Mouse (Mus musculus) megakaryocyte, embryonic 14.5 days (primary cell): ENCODE measurements around the gene Cenpn.

Source experiments
- FLI1 ChIP-seq: IDR thresholded peaks from 2 replicates; pipeline ENCODE4 v1.6.1; 2012; ENCODE audit warnings: low read length, inconsistent platforms, mixed read lengths
- GATA1 ChIP-seq: IDR thresholded peaks from 3 replicates; pipeline ENCODE4 v1.6.1; 2012; ENCODE audit warnings: mixed read lengths, low read length, inconsistent platforms, borderline replicate concordance

GRCm38 (mm10) chr8:116943555-116944384 lies 22.2 kb downstream of the Cenpn start:
- no peak for TF ChIP-seq GATA1
- TF ChIP-seq FLI1: no peak; the same call in 1 of the 2 replicates
